Mouse (Mus musculus): ENCODE data around the gene Dapk2.

Dapk2 gene

GRCm38 (mm10) chr9:66142265-66142664, 15.8 kb upstream of the Dapk2 start:
- no peak for DNase-seq (ENCODE audit: low spot score in 2 of 2)

DNA sequence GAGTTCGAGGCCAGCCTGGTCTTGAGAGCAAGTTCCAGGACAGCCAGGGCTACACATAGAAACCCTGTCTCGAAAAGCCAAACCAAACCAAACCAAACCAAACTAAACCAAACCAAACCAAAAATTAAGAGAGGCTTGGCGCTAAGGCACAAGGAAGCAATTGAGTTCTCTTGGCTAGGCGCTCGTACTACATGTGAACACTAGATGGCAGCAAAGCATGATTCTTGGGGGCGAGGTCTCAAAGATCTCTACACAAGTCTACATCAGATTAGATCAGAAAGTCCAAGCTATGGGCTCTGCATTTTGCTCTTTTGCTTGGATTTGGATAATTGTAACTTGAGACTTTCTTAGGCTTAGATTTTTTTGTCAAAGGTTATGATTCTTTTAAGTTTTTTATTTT, 13.8 kb upstream of the Dapk2 start:
- DNase-seq (ENCODE audit: low spot score in 2 of 2): peak in 1 of 2 experiments; percentile 72

- DNase-seq (ENCODE audit: low spot score in 2 of 2): no peak
These were observed 11.9 kb upstream of the Dapk2 start for GRCm38 (mm10) chr9:66146141-66146540.

- no peak for DNase-seq (ENCODE audit: low spot score in 2 of 2)
These were observed 6.0 kb upstream of the Dapk2 start for GRCm38 (mm10) chr9:66152011-66152410.

- no peak for DNase-seq (ENCODE audit: low spot score in 2 of 2)
These were observed 4.4 kb upstream of the Dapk2 start for GRCm38 (mm10) chr9:66153594-66153993.

DNA sequence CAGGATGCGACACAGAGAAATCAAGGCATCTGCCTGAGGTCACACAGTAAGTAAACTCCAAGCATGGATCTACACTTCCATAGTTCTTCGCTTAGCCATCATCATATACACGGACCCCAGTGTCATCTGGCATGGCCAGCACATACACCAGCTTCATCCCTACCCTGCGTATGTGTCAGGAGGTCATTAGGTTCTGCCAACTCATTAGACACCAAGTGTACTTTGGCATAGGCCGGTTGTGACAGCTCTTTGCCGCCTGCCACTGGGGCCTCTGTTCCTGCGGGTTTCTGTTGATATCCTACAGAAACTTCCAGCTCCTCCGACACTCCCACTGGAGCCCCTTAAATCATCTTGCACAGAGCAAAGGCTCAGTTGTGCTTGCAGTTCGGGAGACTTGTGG, 4.0 kb upstream of the Dapk2 start:
- DNase-seq (ENCODE audit: low spot score in 2 of 2): no peak

- DNase-seq (ENCODE audit: low spot score in 2 of 2): no peak
These were observed 2.5 kb upstream of the Dapk2 start for GRCm38 (mm10) chr9:66155534-66155933.

- peak; percentile 64 for DNase-seq (ENCODE audit: low spot score in 2 of 2)
These were observed 935 bp downstream of the Dapk2 start for GRCm38 (mm10) chr9:66158885-66159430.

- peak in 1 of 2 experiments; percentile 63 for DNase-seq (ENCODE audit: low spot score in 2 of 2)
These were observed 2.1 kb downstream of the Dapk2 start for GRCm38 (mm10) chr9:66160155-66160554.

DNA sequence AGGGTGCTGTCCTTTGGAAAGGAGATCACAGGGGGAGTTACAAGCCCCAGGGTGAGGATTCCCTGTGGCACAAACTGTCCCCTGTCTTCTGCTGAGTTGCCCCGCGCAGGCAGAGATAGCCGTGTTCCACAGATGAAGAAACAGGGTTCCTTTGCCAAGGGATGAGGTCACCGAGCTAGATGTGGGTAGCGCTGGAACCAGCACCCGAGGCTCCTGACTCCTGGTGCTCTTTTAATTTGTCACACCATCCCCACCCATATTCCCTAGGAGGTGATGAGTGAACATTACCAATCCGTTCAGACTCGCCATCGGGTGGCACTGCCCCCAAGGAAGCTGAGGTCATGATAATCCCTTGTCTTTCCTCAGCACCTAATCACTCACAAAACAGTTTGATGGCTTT, 5.0 kb downstream of the Dapk2 start:
- no peak for DNase-seq (ENCODE audit: low spot score in 2 of 2)

- DNase-seq (ENCODE audit: low spot score in 2 of 2): no peak
These were observed 9.2 kb downstream of the Dapk2 start for GRCm38 (mm10) chr9:66167222-66167621.

GRCm38 (mm10) chr9:66168233-66168632, 10.2 kb downstream of the Dapk2 start:
- DNase-seq (ENCODE audit: low spot score in 2 of 2): no peak

GRCm38 (mm10) chr9:66170506-66170905, 12.5 kb downstream of the Dapk2 start:
- no peak for DNase-seq (ENCODE audit: low spot score in 2 of 2)

DNA sequence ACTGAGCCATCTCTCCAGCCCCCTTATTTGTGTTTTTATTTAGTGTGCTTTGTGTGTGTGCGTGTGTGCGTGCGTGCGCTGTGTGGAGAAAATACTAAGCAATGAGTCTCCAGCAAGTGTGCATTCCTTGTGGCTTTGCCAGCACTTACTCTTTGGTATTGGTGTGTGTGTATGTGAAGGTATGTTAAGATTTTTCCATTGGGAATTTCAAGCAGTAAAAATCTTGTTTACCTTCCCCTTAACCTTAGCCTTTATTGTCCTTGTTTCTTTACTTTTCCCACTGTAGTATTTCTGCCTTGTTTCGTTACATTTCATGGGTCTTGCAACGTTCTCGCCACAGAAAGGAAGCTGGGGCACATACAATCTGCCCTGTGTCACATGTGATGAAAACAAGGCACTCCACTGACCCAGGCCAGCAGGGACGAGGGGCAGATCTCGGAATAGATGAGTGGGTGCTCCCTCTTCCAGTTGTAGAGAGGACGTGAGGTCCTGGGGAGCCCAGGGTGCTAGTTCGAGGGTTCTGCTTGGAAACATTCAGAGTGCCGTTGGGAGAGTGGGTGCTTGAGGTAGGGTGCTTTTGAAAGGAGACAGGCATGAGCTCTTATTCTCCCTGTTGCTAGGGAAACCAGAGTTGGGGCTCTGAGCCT, 13.4 kb downstream of the Dapk2 start:
- no peak for DNase-seq (ENCODE audit: low spot score in 2 of 2)

DNA sequence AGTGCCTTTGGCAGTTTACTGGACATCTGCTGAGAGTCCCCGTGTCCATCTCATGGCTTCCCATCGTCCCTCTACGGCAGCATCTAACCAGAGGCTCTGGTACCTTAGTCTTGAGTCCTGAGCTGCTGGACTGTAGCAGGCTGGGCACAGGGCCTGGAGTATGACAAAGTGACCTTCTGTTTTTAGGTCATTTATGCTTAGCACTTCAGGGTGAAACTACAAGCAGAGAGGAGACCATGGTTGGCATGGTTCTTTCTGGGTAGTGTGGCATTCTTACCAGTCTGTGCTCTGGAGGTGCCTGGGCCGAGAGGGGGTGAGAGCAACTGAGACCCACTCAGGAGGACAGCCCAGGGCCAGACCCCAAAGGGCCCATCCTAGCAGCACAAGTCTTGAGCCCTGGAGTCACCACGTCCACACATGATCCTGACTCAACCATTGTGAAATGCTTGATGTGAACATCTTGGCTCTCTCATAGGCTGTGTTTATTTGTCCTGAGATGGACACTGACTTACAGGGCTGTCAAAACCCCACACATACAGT, 15.4 kb downstream of the Dapk2 start:
- no peak for DNase-seq (ENCODE audit: low spot score in 2 of 2)

GRCm38 (mm10) chr9:66174985-66175384, 17.0 kb downstream of the Dapk2 start:
- no peak for DNase-seq (ENCODE audit: low spot score in 2 of 2)

- DNase-seq (ENCODE audit: low spot score in 2 of 2): no peak
These were observed 20.0 kb downstream of the Dapk2 start for GRCm38 (mm10) chr9:66177975-66178374.

GRCm38 (mm10) chr9:66179795-66180194, 21.8 kb downstream of the Dapk2 start:
- DNase-seq (ENCODE audit: low spot score in 2 of 2): peak; percentile 65 to 78

- DNase-seq (ENCODE audit: low spot score in 2 of 2): peak; percentile 62 to 63
These were observed 23.3 kb downstream of the Dapk2 start for GRCm38 (mm10) chr9:66181126-66181825.

DNA sequence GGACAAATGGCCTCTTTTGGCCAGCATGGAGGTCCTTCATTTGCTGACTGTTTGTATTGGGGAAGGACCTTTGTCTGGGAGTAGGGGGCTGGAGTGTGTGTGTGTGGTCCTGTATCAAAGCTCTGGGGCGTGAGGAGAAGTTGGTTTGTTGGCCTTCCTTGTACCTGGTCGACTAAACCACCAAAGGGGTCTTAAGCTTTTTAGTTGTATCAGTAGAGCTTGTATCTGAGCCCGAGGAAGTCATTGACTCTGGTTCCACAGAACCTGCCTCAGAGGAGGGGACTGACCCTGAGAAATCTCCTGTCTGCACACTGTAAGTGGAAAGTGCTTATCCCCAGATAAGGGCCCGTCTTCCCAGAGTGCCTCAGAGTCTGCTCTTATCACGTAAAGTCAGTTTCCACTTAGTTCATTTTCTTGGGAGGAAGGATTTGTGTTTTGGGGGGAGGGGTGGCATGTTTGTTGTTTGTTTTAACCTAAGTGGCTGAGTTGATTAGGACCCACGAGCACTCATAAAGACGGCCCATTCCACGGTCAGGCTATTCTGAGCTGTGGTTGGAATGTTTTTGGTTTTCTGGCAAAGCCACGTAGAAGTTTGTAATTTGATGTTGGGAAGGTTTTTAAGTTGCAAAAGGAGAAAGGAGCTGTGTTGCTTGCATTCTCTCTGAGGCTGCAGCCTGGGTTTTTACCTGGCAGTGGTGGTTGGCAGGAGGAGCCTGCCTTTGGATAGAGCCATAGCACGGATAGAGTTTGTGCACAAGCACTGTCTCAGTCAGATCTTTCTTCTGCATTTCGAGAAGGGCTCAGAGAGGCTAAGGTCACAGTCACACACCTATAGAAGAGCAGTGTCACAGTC, 24.0 kb downstream of the Dapk2 start:
- DNase-seq (ENCODE audit: low spot score in 2 of 2): peak; percentile 66 to 69

- DNase-seq (ENCODE audit: low spot score in 2 of 2): peak in 1 of 2 experiments; percentile 48
These were observed 24.6 kb downstream of the Dapk2 start for GRCm38 (mm10) chr9:66182679-66182993.

DNA sequence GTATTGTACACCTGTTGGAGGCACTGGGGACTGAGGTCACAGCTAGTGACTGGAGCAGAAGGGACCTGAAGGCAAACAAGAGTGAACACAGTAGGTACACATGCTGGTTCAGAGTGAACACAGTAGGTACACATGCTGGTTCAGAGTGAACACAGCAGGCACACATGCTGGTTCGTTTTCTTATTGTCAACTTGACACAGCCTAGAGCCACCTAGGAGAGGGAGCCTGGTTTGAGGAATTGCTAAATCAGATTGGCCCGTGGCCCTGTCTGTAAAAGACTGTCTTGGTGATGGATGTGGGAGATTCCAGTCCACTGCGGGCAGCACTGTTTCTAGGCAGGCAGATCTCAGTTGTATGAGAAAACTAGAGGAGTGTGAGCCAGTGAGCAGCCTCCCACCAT, 25.0 kb downstream of the Dapk2 start:
- DNase-seq (ENCODE audit: low spot score in 2 of 2): no peak

Measured in spleen, postnatal 10 days (tissue).